Mouse (Mus musculus): Measurements from ENCODE around the gene Slc2a4. TPM values are rescaled to one million over a fixed set of nuclear protein-coding genes. Genes with fewer than 3 reads are reported as not detected.

Gene Slc2a4
- polyA plus RNA-seq, 1 experiment from 2014 or later, result 31.5 TPM

GRCm38 (mm10) chr11:69922012-69922756 is 25.8 kb downstream of the Slc2a4 start:
- peak overlapping the region; percentile 98 for H3K4me3 ChIP-seq (ENCODE audit: low read depth, low read length)
- peak overlapping the region; percentile 50 for H3K4me2 ChIP-seq (replicated peaks; ENCODE audit: low read depth, low read length)
- H3K9ac ChIP-seq (replicated peaks; ENCODE audit: low read depth, low read length), result peak overlapping the region; percentile 60
- H3K4me1 ChIP-seq (ENCODE audit: control insufficient read depth, insufficient read depth, low read length), result peaks cover 16% of the 10 kb centered on the region
- no peak for ATAC-seq (ENCODE audit: insufficient number of reproducible peaks, insufficient read depth, low FRiP score, low read depth)
- no peaks in the 10 kb centered on the region for H3K27me3 ChIP-seq (ENCODE audit: control insufficient read depth, insufficient read depth, low read length)
- WGBS, result 3% methylated on average over 12 of the region's 12 CpGs
- H3K9me3 ChIP-seq (ENCODE audit: control insufficient read depth, low read depth, low read length), result no peaks in the 10 kb centered on the region
- peak overlapping the region; percentile 99 for H3K27ac ChIP-seq (ENCODE audit: low read length)
- peaks cover 20% of the 10 kb centered on the region for H3K36me3 ChIP-seq (ENCODE audit: control insufficient read depth, insufficient read depth, low read length)

DNA sequence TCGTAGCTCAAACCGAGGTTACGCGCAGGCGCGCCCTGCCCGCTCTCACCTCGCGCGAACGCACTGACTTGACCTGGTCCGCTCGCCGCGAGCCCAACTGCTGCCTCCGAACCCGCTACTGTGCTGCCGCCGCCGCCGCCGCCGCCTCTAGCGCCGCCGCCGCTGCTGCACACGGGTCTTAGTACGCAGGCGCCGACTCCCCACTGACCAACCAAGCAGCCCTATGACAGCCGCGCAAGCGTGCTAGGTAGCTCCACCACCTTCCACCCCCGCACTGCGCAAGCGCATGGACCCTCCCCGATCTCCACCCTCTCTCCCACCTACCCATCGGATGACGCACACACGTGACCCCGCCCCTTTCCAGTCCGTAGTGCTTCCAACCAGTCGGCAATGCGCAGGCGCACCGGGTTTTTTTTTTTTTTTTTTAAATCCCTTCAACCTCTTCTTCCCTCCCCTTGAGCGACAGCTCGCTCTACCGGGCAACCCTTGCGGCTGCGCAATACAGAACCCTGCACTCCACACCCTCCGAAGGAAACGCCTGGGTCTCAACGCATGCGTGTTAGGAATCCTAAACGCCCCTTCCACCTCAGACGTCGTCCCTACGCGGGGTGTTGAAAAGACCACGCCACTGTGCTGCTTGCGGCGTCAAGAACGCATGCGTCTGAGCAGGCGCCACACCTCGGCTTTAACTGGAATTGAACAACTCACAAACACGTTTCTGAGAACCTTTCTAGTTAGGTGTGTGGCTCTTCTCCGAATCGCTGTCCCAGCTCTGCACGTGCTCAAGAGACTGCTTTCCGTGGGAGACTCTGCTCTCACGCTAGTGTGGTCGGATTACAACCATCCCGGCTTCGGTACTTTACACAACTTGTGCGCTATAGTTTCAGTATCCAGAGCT is 26.6 kb downstream of the Slc2a4 start, which contains the start of gene Eif5a:
TSS of gene Eif5a (minus strand) at position 845 of the 898 bp plus-strand sequence.
- peak within 1 kb of the TSS; percentile 50 for H3K4me2 ChIP-seq (replicated peaks; ENCODE audit: low read depth, low read length)
- peak within 1 kb of the TSS; percentile 99 for H3K27ac ChIP-seq (ENCODE audit: low read length)
- no peaks in the 10 kb centered on the region for H3K27me3 ChIP-seq (ENCODE audit: control insufficient read depth, insufficient read depth, low read length)
- peak within 1 kb of the TSS; percentile 98 for H3K4me3 ChIP-seq (ENCODE audit: low read depth, low read length)
- peak within 1 kb of the TSS; percentile 97 for H3K9ac ChIP-seq (replicated peaks; ENCODE audit: low read depth, low read length)
- ATAC-seq (ENCODE audit: insufficient number of reproducible peaks, insufficient read depth, low FRiP score, low read depth), result peak; percentile 95
- peaks cover 23% of the 10 kb centered on the region for H3K36me3 ChIP-seq (ENCODE audit: control insufficient read depth, insufficient read depth, low read length)
- WGBS, result under 1% methylated on average over 70 of the region's 78 CpGs
- H3K4me1 ChIP-seq (ENCODE audit: control insufficient read depth, insufficient read depth, low read length), result peaks cover 16% of the 10 kb centered on the region
- H3K9me3 ChIP-seq (ENCODE audit: control insufficient read depth, low read depth, low read length), result no peaks in the 10 kb centered on the region

GRCm38 (mm10) chr11:69920266-69921031 is 27.5 kb downstream of the Slc2a4 start:
- Histone ChIP-seq H3K4me3 (ENCODE audit: low read depth, low read length) (peak overlapping the region; percentile 98), H3K4me2 (replicated peaks; ENCODE audit: low read depth, low read length) (peak overlapping the region; percentile 44), H3K27ac (ENCODE audit: low read length) (peak overlapping the region; percentile 96), H3K36me3 (ENCODE audit: control insufficient read depth, insufficient read depth, low read length) (peaks cover 33% of the 10 kb centered on the region), H3K9ac (replicated peaks; ENCODE audit: low read depth, low read length) (peak overlapping the region; percentile 97), H3K9me3 (ENCODE audit: control insufficient read depth, low read depth, low read length) (no peaks in the 10 kb centered on the region), H3K4me1 (ENCODE audit: control insufficient read depth, insufficient read depth, low read length) (peaks cover 25% of the 10 kb centered on the region), H3K27me3 (ENCODE audit: control insufficient read depth, insufficient read depth, low read length) (no peaks in the 10 kb centered on the region)
- ATAC-seq (ENCODE audit: insufficient number of reproducible peaks, insufficient read depth, low FRiP score, low read depth), result peak; percentile 14
- WGBS, result under 1% methylated on average over 60 of the region's 65 CpGs

- Histone ChIP-seq H3K4me2 (replicated peaks; ENCODE audit: low read depth, low read length) (peak overlapping the region; percentile 44), H3K4me1 (ENCODE audit: control insufficient read depth, insufficient read depth, low read length) (peaks cover 30% of the 10 kb centered on the region), H3K9ac (replicated peaks; ENCODE audit: low read depth, low read length) (peak overlapping the region; percentile 97), H3K27ac (ENCODE audit: low read length) (peak overlapping the region; percentile 96), H3K4me3 (ENCODE audit: low read depth, low read length) (peak overlapping the region; percentile 98), H3K9me3 (ENCODE audit: control insufficient read depth, low read depth, low read length) (no peaks in the 10 kb centered on the region), H3K27me3 (ENCODE audit: control insufficient read depth, insufficient read depth, low read length) (no peaks in the 10 kb centered on the region), H3K36me3 (ENCODE audit: control insufficient read depth, insufficient read depth, low read length) (peaks cover 39% of the 10 kb centered on the region)
- 2% methylated on average over 17 of the region's 17 CpGs for WGBS
- no peak for ATAC-seq (ENCODE audit: insufficient number of reproducible peaks, insufficient read depth, low FRiP score, low read depth)
These were observed 28.2 kb downstream of the Slc2a4 start for GRCm38 (mm10) chr11:69919661-69920265.

DNA sequence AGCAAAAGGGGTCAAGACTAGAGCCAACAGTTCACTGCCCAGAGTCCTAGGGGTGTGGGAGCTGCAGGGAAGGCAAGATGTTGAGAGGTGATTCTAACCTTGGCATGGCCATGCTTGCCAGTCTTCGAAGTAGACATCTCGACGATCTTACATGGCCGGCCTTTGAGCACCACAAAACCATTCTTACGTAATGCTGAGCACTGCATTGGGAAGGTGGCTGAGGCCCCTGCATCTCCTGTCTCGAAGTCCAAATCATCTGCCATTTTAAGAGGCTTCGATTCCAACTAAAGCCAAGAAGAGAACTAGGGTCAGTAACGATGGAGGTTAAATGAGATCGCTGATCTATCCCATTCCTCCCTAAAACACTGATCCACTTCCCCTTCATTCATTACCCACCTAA is 28.9 kb downstream of the Slc2a4 start:
- Histone ChIP-seq H3K9me3 (ENCODE audit: control insufficient read depth, low read depth, low read length) (no peaks in the 10 kb centered on the region), H3K27ac (ENCODE audit: low read length) (0 out of 2 replicates have a peak overlapping the region, but pooled peaks have one; percentile 96), H3K36me3 (ENCODE audit: control insufficient read depth, insufficient read depth, low read length) (peaks cover 41% of the 10 kb centered on the region), H3K4me1 (ENCODE audit: control insufficient read depth, insufficient read depth, low read length) (peaks cover 33% of the 10 kb centered on the region), H3K27me3 (ENCODE audit: control insufficient read depth, insufficient read depth, low read length) (no peaks in the 10 kb centered on the region), H3K4me3 (ENCODE audit: low read depth, low read length) (peak overlapping the region; percentile 98; the same call in 1 of the 2 replicates), H3K9ac (replicated peaks; ENCODE audit: low read depth, low read length) (peak overlapping the region; percentile 97; the same call in 1 of the 2 replicates), H3K4me2 (replicated peaks; ENCODE audit: low read depth, low read length) (peak overlapping the region; percentile 44)
- ATAC-seq (ENCODE audit: insufficient number of reproducible peaks, insufficient read depth, low FRiP score, low read depth), result no peak
- 81% methylated on average over 9 of the region's 9 CpGs for whole genome bisulfite sequencing

- no peak overlapping the region for H3K9ac ChIP-seq (replicated peaks; ENCODE audit: low read depth, low read length)
- H3K4me1 ChIP-seq (ENCODE audit: control insufficient read depth, insufficient read depth, low read length), result peaks cover 33% of the 10 kb centered on the region
- no peaks in the 10 kb centered on the region for H3K27me3 ChIP-seq (ENCODE audit: control insufficient read depth, insufficient read depth, low read length)
- H3K36me3 ChIP-seq (ENCODE audit: control insufficient read depth, insufficient read depth, low read length), result peaks cover 41% of the 10 kb centered on the region
- H3K27ac ChIP-seq (ENCODE audit: low read length), result no peak overlapping the region
- ATAC-seq (ENCODE audit: insufficient number of reproducible peaks, insufficient read depth, low FRiP score, low read depth), result no peak
- H3K4me2 ChIP-seq (replicated peaks; ENCODE audit: low read depth, low read length), result no peak overlapping the region
- no peaks in the 10 kb centered on the region for H3K9me3 ChIP-seq (ENCODE audit: control insufficient read depth, low read depth, low read length)
- H3K4me3 ChIP-seq (ENCODE audit: low read depth, low read length), result no peak overlapping the region
- WGBS, result 82% methylated on average over 5 of the region's 5 CpGs
These were observed 29.9 kb downstream of the Slc2a4 start for GRCm38 (mm10) chr11:69918118-69918517.

- H3K27ac ChIP-seq (ENCODE audit: low read length), result no peak overlapping the region
- H3K9me3 ChIP-seq (ENCODE audit: control insufficient read depth, low read depth, low read length), result no peaks in the 10 kb centered on the region
- WGBS, result 82% methylated on average over 8 of the region's 8 CpGs
- no peak overlapping the region for H3K4me3 ChIP-seq (ENCODE audit: low read depth, low read length)
- no peaks in the 10 kb centered on the region for H3K27me3 ChIP-seq (ENCODE audit: control insufficient read depth, insufficient read depth, low read length)
- peaks cover 28% of the 10 kb centered on the region for H3K4me1 ChIP-seq (ENCODE audit: control insufficient read depth, insufficient read depth, low read length)
- peaks cover 44% of the 10 kb centered on the region for H3K36me3 ChIP-seq (ENCODE audit: control insufficient read depth, insufficient read depth, low read length)
- H3K4me2 ChIP-seq (replicated peaks; ENCODE audit: low read depth, low read length), result no peak overlapping the region
- no peak overlapping the region for H3K9ac ChIP-seq (replicated peaks; ENCODE audit: low read depth, low read length)
- ATAC-seq (ENCODE audit: insufficient number of reproducible peaks, insufficient read depth, low FRiP score, low read depth), result no peak
These were observed 30.5 kb downstream of the Slc2a4 start for GRCm38 (mm10) chr11:69917379-69917948.

All from stomach, embryonic 14.5 days (tissue).